Mouse (Mus musculus): ENCODE results near the gene Cyp26a1.

- TF ChIP-seq TAL1 (conservative IDR thresholded peaks at IDR 0.05; ENCODE audit: low read depth, low read length) (no peak), CTCF (IDR thresholded peaks at IDR 0.05; ENCODE audit: low read depth, low read length) (no peak)
Measured at GRCm38 (mm10) chr19:37686347-37686746, 11.3 kb upstream of the Cyp26a1 start.

Measured in G1E (cell line).